Mouse (Mus musculus): ENCODE measurements around the gene Patl2.

- TF ChIP-seq CTCF (IDR thresholded peaks at IDR 0.05) (no peak), EP300 (IDR thresholded peaks at IDR 0.05) (no peak)
Measured at GRCm38 (mm10) chr2:122233759-122234557, 48.0 kb upstream of the Patl2 start.
